Mouse (Mus musculus) left cerebral cortex, adult 18-20 months (tissue): Measurements from ENCODE around the gene 4930558C23Rik. TPM values are rescaled to one million over a fixed set of nuclear protein-coding genes. Genes with fewer than 3 reads are reported as not detected.
"Not testable (repeated sequence)": the region's sequence is repeated elsewhere in the genome, so short reads cannot be mapped to it uniquely, and the experiment has no call there.

Experiments used
- DNase-seq, 2 experiments: peaks; one replicate each; pipeline ENCODE4 v3.0.0; 2021 to 2022; ENCODE audit warnings: low spot score in 2 of 2, mixed read lengths in 1 of 2
- long read RNA-seq, 2 experiments: library from polyadenylated mRNA; stranded (forward); transcript quantifications; one replicate each; pipeline ENCODE4 v2.0.0; 2021
- total RNA-seq, 2 experiments: library from RNA; stranded (reverse); gene quantifications; 2 replicates each; pipeline ENCODE4 v1.2.3; 2021

The 4930558C23Rik gene
- not detected for total RNA-seq
- long read RNA-seq, experiment 1 = 0 reads
- long read RNA-seq, experiment 2 = 0 reads

DNA sequence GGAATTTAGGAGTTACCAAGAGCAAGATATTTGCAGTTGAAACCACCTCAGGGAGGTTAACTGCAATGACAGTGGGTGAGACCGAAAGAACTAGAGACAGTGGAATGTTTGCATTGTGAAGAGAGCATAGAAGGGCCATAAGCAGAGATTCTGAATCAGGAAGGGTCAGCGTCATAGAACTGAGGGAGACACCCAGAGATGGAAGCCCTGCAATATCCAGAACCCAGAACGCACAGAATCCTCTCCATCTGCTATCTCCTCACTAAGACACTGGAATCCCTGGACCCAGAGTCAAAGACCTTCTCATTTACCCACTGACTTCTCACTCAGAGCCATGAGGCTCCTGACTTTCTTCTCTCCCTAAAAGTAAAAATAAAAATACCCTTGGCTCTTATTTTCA lies at the start of gene 4930558C23Rik:
4930558C23Rik (minus strand) TSS at position 101 of the 400 bp plus-strand sequence.
- DNase-seq = no peak

GRCm38 (mm10) chr3:95450915-95451314 lies 48.3 kb upstream of the 4930558C23Rik start:
- DNase-seq = no peak

DNA sequence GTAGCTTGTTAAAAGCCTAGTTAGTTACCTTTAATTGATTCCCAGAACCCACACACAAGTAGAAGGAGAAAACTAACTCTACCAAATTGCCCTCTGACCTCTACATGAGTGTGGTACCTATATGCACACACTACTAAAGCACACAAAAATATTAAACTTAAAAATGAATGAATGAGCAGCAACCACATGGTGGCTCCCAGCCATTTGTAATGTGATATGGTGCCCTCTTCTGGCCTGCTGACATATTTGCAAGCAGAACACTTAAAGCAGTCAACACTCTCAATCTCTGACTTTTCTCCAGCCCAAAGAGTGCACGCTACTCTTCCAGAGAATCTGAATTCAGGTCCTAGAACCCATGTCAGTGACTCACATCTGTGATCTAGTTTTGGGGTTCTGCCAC lies 47.8 kb upstream of the 4930558C23Rik start:
- peak; percentile 36 to 46 for DNase-seq

GRCm38 (mm10) chr3:95445311-95445710 lies 42.7 kb upstream of the 4930558C23Rik start:
- no peak for DNase-seq

DNA sequence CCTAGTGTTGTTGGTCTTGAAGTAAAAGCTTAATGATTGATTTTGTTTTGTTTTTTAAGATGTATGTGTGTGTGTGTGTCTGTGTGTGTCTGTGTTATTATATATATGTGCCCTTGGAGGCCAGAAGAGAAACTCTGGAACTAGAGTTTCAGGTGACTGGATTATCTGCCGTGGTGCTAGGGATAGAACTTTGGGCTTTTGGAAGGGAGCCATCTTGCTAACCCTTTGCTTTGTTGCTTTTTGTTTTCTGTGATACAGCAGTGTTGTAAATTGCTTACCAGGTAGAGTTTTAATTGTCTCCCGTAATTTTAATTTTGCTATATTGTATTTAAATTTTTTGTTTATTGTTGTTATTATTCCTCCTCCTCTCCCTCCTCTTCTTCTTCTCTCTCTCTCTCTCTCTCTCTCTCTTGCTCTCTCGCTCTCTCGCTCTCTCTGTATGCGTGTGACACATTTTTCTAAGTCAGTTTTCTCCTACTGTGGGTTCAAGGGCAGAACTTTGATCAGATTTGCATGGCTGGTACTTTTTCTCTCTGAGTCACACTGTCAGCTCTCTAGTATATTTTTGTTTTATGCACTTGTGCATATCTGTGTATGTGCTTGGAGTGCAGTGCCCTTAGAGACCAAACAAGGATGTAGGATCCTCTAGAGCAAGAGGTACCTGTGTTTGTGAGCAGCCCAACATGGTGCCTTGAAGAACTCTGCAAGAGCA lies 39.9 kb upstream of the 4930558C23Rik start:
- DNase-seq = no peak

GRCm38 (mm10) chr3:95439670-95440069 lies 37.0 kb upstream of the 4930558C23Rik start:
- no peak for DNase-seq

DNA sequence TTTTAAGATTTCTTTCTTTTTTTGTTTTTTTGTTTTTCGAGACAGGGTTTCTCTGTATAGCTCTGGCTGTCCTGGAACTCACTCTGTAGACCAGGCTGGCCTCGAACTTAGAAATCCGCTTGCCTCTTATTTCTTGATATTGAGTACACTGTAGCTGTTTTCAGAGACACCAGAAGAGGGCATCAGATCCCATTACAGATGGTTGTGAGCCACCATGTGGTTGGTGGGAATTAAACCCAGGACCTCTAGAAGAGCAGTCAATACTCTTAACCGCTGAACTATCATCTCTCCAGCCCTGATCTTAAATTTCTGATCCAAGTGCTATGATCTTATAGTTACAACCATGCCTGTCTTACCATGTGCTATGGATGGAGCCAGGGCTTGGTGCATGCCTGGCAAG lies 36.0 kb upstream of the 4930558C23Rik start:
- DNase-seq = not testable (repeated sequence)

- DNase-seq = no peak
Observed at GRCm38 (mm10) chr3:95435561-95435960, 32.9 kb upstream of the 4930558C23Rik start.

- no peak for DNase-seq
Observed at GRCm38 (mm10) chr3:95434983-95435370, 32.3 kb upstream of the 4930558C23Rik start.

DNA sequence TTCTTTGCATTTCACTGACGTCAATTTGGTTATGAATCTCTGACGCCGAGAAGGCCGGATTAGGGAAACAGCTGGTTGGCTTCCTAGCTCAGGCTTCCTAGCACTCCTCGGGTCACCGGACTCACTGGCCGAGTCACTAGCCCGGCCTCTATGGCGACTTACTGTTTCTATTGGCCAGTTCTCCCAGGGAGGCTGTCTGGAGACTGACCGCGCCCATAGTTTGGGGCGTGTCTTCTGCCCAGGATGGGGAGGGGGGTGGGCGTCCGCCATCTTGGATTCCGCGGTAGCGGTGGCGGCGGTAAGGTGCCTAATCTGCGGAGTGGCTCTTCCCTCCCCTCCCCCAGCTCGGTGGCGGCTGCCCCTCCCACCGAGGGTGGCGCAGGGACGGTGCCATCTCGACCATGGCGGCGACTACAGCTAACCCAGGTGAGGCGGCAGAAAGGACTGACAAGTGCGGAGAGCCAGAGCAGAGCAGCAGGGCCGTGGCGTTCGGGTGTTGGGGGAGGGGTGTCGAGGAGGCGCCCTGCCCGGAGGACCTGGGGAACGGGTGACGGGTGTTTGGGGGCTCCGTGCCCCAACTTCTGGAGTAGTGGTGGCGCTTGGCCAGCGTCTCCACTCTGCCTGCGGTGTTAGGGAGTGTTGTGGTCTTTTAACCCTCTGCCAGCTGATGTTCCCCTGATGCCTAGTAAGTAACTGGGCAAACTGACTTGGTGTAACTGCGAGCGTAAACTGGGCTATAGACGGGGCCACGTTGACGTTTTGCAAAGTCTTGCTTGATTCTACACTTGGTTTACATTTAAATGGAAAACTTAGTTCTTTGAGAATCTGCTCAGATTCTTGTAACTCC lies 31.7 kb upstream of the 4930558C23Rik start, which contains the start of gene Arnt:
Arnt (plus strand) TSS at position 253 of the 847 bp plus-strand sequence.
- DNase-seq = peak; percentile 81 to 89

DNA sequence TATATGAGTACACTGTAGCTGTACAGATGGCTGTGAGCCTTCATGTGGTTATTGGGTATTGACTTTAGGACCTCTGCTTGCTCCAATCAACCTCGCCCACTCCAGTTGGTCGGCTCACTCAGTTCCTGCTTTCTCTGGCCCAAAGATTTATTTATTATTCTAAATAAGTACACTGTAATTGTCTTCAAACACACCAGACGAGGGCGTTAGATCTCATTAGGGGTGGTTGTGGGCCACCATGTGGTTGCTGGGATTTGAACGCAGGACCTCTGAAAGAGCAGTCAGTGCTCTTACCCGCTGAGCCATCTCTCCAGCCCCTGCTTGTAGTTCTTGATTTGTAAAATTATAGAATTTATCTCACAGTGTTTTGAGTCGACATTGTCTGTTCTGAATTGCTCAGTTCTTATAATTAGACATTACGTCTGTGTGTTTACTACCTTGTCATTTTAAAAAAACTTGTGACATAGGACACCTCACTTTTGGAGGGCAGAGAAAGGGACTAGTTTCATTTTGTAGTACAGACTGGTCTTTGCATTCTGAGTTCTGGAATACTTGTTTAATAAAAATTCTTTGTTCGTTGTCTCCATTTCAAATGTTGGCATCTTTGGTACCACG lies 30.8 kb upstream of the 4930558C23Rik start:
- DNase-seq = no peak

DNA sequence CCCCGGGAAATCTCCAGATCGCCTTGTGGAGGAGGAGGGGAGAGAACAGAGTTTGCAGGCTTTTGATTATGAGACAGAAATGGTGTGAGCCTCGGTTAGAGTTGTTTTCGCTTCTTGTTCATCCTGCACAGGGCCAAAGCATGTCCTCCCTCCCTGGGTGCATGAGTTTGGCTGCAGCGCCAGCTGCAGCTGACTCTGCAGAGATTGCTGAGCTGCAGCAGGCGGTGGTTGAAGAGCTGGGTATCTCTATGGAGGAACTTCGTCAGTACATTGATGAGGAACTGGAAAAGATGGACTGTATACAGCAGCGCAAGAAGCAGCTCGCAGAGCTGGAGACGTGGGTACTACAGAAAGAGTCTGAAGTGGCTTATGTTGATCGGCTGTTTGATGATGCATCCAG lies 25.8 kb upstream of the 4930558C23Rik start:
- DNase-seq = not testable (repeated sequence)

- DNase-seq = peak in 1 of 2 experiments; percentile 27
Observed at GRCm38 (mm10) chr3:95427891-95428238, 25.2 kb upstream of the 4930558C23Rik start.

DNA sequence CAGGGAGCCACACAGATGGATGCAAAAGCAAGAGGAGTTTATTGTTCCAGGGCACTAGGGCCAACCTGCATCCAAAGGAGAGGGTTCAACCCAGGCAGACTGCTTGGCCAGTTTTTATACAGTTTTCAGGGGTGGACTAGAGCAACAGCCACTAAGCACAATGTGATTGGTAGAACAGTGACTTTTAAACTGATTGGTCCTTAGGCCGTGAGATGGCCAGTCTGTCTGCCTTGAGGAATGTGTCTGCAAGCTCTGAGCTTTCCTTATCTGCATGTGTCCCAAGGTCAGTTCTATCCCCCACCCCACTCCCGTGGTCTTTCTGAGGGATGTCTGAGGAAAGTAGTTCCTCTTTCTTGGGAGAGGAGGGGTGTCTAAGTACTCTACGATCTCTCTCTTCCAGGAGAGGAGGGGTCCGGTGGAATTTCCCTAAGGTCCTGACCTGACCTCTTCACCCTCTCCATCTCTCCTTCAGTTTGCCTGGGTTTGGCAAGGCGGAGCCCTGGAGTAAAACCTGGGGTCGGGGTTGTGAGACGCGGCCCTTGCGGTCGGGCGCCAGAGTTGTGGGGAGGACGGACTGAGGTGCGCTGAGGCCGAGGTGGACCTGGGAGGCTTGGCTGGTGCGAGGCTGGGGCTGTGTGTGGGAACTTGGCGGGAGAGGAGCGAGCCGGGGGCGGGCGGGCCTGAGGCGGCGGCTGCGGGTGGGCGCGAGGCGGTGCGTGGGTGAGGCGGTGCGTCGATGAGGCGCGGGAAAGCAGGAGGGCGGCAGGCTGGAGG lies 24.7 kb upstream of the 4930558C23Rik start:
- DNase-seq = not testable (repeated sequence)

GRCm38 (mm10) chr3:95426476-95426875 lies 23.8 kb upstream of the 4930558C23Rik start:
- DNase-seq = not testable (repeated sequence)

DNA sequence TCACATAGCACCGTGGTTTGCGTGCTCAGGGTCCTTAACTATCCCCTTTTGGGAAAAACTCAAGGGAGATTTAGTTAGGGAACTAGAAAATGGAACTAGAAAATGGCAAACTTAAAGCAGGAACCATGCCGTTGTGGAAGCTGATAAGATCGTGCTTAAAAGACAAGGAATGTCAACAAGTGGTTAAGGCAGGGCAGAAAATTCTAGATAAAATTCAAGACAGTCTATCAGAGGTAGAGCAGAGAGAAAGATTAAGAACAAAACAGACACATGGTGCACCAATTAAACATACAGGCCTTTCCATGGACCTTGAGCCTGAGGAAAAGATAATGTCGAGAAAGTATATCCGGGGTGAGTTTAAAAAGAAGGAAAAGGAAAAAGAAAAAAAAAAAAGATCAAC lies 15.2 kb upstream of the 4930558C23Rik start:
- DNase-seq = no peak

DNA sequence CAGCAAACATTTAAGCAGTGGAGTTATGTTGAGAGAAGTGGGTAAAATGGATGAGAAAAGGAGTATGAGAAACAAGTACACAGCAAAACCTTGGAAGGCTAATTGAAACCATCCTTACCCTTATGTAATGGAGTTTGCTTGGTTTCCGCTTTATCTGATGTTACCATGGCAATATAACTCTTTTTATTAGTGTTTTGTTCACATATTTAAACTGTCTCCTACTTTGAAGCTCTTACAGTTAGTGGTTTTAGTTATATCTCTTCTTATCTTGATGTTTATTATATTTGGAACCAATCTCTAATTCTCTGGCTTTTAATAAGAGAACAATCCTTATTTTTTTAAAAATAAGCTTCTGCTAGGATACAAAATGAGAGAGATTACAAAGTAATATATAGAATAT lies 9.6 kb upstream of the 4930558C23Rik start:
- DNase-seq = no peak

DNA sequence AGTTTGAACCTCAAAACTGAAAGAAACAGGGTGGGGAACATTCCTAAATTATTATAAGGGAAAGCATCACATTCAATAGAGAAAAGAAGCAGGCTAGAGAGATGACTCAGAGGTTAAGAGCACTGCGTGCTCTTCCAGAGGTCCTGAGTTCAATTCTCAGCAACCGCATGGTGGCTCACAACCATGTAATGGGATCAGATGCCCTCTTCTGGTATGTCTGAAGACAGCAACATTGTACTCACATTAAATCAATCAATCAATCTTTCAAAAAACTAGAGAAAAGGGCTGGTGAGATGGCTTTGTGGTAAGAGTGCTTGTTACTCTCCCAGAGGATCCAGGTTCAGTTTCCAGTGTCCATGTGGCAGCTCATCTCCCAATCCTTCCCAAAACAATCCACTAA lies 6.2 kb upstream of the 4930558C23Rik start:
- no peak for DNase-seq

GRCm38 (mm10) chr3:95407728-95408127 lies 5.1 kb upstream of the 4930558C23Rik start:
- no peak for DNase-seq

DNA sequence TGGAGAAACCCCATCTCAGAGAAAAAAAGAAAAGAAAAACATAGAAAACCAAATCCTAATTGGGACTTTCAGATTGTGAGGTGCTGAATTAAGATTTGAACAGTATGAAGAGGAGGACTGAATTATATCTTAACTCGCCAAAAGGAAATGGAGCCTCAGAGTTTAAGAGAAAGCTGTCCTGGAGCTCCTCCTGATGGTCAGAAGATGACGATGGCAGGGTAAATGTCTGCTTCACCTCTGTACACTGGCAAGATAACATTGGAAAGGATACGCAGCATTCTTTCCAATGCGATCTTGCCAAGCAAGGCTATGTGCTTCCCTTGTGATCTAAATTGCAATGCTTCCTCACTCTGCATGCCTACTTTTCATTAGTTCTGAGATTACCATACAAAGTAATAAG lies 8.3 kb downstream of the 4930558C23Rik start:
- DNase-seq = no peak
